In genomic region chr2:11490554-11490953, GRCm38 (mm10) we compare ENCODE assay signal across 22 mouse cellular contexts.
DNase-seq lines count a peak whose midpoint lies in the region; ATAC-seq and TF ChIP-seq lines count a peak whose summit lies in the region.
"Had no signal": no experiment of that assay in that cellular context is flagged by ENCODE, and none has a peak within 500 bp of the region (broad histone marks: within the 10 kb centered on the region; RNA-seq: fewer than 3 reads in every experiment).

No protein-coding gene starts in this region.

- intact Hi-C loops in heart, postnatal 14 days (cut with DNase I) = loop anchor here (5.0 kb wide), 1 partner anchor 58 kb away; no protein-coding TSS in a partner anchor

- 48% methylated on average over 4 of the region's 4 CpGs for WGBS in spleen, adult 2 months
- 77% methylated on average over 4 of the region's 4 CpGs for WGBS in small intestine, adult 2 months

- no peak for TF ChIP-seq POLR2A in spleen, adult 2 months (IDR thresholded peaks at IDR 0.05; ENCODE audit: low read depth, low read length)
- no peak for TF ChIP-seq POLR2A in small intestine, adult 2 months (IDR thresholded peaks at IDR 0.05; ENCODE audit: low read depth, low read length)

- peaks cover 21% of the 10 kb centered on the region for H3K36me3 ChIP-seq in spleen, adult 2 months (ENCODE audit: control insufficient read depth, insufficient read depth, low read length)
- H3K36me3 ChIP-seq in small intestine, adult 2 months (ENCODE audit: control insufficient read depth, insufficient read depth, low read length) = peaks cover 55% of the 10 kb centered on the region
- H3K36me3 ChIP-seq: G1E had no signal

- no peak for TF ChIP-seq CTCF in spleen, adult 2 months (IDR thresholded peaks at IDR 0.05; ENCODE audit: extremely low read depth, insufficient read depth, insufficient read length, insufficient replicate concordance)
- no peak for TF ChIP-seq CTCF in small intestine, adult 2 months (IDR thresholded peaks at IDR 0.05; ENCODE audit: extremely low read depth, insufficient read length, insufficient replicate concordance, low read depth, low read length)

- peak overlapping the region; percentile 65 for H3K27ac ChIP-seq in spleen, adult 2 months (ENCODE audit: insufficient read depth, low read length)
- H3K27ac ChIP-seq in small intestine, adult 2 months (ENCODE audit: insufficient read depth, low read depth, low read length) = peak overlapping the region; percentile 20; the same call in 1 of the 2 replicates
- H3K27ac ChIP-seq: embryonic facial prominence, embryonic 15.5 days; forebrain, embryonic 10.5 days; heart, adult 2 months; heart, embryonic 15.5 days; hindbrain, embryonic 10.5 days; hindbrain, embryonic 14.5 days had no signal

- H3K4me3 ChIP-seq in spleen, adult 2 months (ENCODE audit: extremely low read depth, insufficient read depth, insufficient read length) = no peak overlapping the region
- no peak overlapping the region for H3K4me3 ChIP-seq in small intestine, adult 2 months (ENCODE audit: low read depth, low read length)
- H3K4me3 ChIP-seq: embryonic facial prominence, embryonic 15.5 days; erythroblast, embryonic 14.5 days; forebrain, embryonic 10.5 days; heart, adult 2 months; heart, embryonic 15.5 days; hindbrain, embryonic 10.5 days had no signal

- H3K4me1 ChIP-seq in spleen, adult 2 months (ENCODE audit: control insufficient read depth, insufficient read depth, insufficient read length) = peaks cover 34% of the 10 kb centered on the region; the same call in 1 of the 2 replicates
- H3K4me1 ChIP-seq in small intestine, adult 2 months (ENCODE audit: control insufficient read depth, insufficient read depth, insufficient read length, low read length) = peaks cover 2% of the 10 kb centered on the region; the same call in 1 of the 2 replicates
- H3K4me1 ChIP-seq: forebrain, embryonic 10.5 days; hindbrain, embryonic 10.5 days had no signal

- DNase-seq in heart, adult 11 months = peak; percentile 63
- DNase-seq in heart, postnatal 14 days = no peak
- peak in 1 of 2 experiments; percentile 20 for DNase-seq in spleen, adult 2 months (ENCODE audit: low read depth in 1 of 2, low spot score in 2 of 2)
- no peak for DNase-seq in spleen, postnatal 4 days (ENCODE audit: low spot score in 2 of 2)
- no peak for DNase-seq in frontal cortex, adult 2 months (ENCODE audit: extremely low spot score in 1 of 2, low spot score in 1 of 2)
- DNase-seq in right cerebral cortex, adult 18-20 months = no peak
- DNase-seq: adrenal gland, adult 8-10 months; adrenal gland, postnatal 36 days; cerebellum, adult 2 months; cerebellum, postnatal 14 days; embryo, embryonic 11 days; heart, adult 2 months had no signal

- ATAC-seq in granulocyte monocyte progenitor cell, adult 5-6 weeks (replicated peaks; ENCODE audit: poor library complexity, severe bottlenecking) = peak; percentile 45; the same call in 1 of the 2 replicates
- ATAC-seq: forebrain, embryonic 14.5 days had no signal

- no peaks in the 10 kb centered on the region for H3K27me3 ChIP-seq in spleen, adult 2 months (ENCODE audit: control insufficient read depth, insufficient read depth, low read length)
- H3K27me3 ChIP-seq in small intestine, adult 2 months (ENCODE audit: control insufficient read depth, insufficient read depth, low read length) = no peaks in the 10 kb centered on the region
- H3K27me3 ChIP-seq: embryonic facial prominence, embryonic 15.5 days; heart, embryonic 15.5 days had no signal
